Mouse (Mus musculus): ENCODE results near the gene Nwd2.

The Nwd2 gene

GRCm38 (mm10) chr5:63828380-63829185, 179.7 kb downstream of the Nwd2 start:
- no peak for DNase-seq (ENCODE audit: low spot score)

DNA sequence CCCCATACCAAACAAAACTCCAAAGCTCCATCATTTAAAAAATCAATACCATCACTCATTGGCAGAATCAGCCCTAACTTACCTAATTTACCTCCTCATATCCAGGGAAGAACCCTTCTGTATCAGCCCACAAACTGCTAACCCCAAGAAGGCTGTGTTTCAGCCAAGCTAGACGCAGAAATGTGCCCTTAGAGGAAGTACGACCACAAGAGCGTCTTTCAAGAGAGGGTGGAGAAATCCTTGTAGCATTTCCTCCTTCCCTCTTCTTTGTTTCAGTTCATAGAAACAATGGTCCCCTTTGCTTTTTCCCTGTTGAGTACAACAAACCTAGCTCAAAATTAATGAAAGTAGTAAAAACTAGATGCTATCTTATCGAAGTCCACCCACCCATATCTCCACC, 182.2 kb downstream of the Nwd2 start:
- DNase-seq (ENCODE audit: low spot score) = no peak

- DNase-seq (ENCODE audit: low spot score) = no peak
These were observed 185.1 kb downstream of the Nwd2 start for GRCm38 (mm10) chr5:63833955-63834354.

DNA sequence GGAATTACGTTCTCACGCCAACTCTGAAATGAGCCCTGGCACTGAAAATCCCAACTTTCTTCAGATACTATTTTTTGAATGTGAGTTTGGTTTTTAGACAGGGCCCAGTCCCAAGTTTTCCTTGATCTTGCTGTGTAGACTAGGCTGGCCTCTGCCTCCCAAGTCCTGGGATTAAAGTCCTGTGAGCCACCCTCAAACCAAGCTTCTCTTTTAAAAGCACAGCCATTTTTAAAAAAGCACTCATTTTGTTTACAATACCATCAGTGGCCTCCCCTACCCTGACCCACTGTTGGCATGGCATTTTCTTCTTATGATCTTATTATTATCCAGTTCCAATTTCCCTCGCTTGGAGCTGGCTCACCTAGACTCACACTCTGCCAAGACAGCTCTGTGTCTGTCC, 185.5 kb downstream of the Nwd2 start:
- DNase-seq (ENCODE audit: low spot score) = no peak

DNA sequence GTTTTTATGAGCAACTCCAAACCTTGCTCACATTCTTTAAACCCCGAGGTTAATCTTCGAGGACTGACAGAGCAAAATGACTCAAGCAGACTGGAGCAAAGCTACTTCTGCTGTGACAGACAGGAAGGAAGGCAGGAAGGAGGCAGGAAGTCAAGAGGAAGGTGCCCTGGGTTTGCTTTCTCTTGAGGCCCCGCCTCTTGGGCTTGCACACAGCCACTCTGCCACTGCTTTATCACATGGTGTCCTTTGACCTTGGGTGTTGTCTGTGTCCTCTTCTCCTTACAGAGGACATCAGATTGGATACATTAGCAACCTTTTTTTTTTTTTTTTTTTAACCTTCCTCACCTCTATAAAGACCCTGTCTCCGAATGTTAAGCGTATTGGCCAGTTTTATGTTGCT, 188.2 kb downstream of the Nwd2 start:
- DNase-seq (ENCODE audit: low spot score) = no peak

GRCm38 (mm10) chr5:63837851-63838250, 188.9 kb downstream of the Nwd2 start:
- DNase-seq (ENCODE audit: low spot score) = no peak

GRCm38 (mm10) chr5:63839801-63840416, 191.0 kb downstream of the Nwd2 start:
- DNase-seq (ENCODE audit: low spot score) = no peak

GRCm38 (mm10) chr5:63847080-63847479, 198.2 kb downstream of the Nwd2 start:
- no peak for DNase-seq (ENCODE audit: low spot score)

DNA sequence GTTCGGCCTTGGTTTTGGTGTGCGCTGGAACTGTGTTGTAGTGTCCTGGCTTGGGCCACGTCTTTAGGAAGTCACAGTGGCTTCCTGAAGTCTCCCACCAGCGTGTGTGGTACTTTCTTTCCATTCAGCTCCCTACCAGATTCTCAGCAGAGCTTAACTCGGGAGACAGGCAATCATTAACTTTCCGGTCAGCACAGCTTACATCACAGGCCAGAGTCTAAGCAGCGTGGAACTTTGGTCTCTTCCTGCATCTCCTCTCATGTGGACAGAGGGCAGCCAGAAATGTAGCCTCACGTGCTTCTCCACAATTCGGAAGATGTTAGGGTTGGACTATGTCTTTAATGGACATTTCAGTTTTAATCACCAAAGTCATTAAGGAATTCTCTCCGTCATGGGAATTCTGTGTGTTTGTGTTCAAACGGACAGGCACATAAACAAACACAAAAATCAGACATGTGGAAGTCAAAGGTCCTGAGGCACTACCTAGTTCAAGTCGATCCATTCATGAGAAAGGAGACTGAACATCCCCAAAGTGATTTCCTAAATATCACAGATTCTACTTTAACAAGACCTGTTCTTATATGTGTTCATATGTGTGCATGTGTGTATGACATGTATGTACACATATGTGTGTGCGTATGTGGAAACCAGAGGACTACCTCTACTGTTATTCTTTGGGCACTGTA, 198.8 kb downstream of the Nwd2 start:
- DNase-seq (ENCODE audit: low spot score) = no peak

DNA sequence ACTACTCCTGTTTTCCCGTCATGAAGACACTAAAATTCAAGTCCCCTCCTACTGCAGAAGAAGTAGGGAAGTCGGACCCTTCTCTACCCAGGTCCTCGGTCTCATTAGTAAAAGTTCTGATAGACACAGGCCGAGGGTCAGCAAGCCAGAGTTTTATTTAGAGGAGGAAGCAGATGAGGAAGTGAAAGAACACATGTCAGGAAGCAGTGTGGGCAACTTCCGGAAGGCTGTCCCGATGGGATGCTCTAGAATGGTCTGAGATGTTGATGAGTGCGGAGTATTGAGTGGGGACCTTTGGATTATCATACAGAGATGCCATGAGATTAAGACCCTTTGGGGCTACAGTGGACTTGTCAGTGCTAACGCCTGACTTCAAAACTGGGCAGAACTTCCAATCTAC, 210.0 kb downstream of the Nwd2 start:
- no peak for DNase-seq (ENCODE audit: low spot score)
